Mouse (Mus musculus) left cerebral cortex, adult 18-20 months (tissue): Measurements from ENCODE around the gene Spic. TPM values are rescaled to one million over a fixed set of nuclear protein-coding genes. Genes with fewer than 3 reads are reported as not detected.

Experiments
- DNase-seq, 2 experiments: peaks; one replicate each; pipeline ENCODE4 v3.0.0; 2021 to 2022; ENCODE audit warnings: low spot score in 2 of 2, mixed read lengths in 1 of 2
- total RNA-seq, 2 experiments: library from RNA; stranded (reverse); gene quantifications; 2 replicates each; pipeline ENCODE4 v1.2.3; 2021

Spic gene
- total RNA-seq, 2 experiments from 2014 or later = not detected

GRCm38 (mm10) chr10:88658918-88659317 lies 25.9 kb downstream of the Spic start:
- DNase-seq = no peak

GRCm38 (mm10) chr10:88645448-88645847 lies 39.4 kb downstream of the Spic start:
- DNase-seq = no peak

- no peak for DNase-seq
Observed at GRCm38 (mm10) chr10:88631330-88631953, 53.4 kb downstream of the Spic start.

DNA sequence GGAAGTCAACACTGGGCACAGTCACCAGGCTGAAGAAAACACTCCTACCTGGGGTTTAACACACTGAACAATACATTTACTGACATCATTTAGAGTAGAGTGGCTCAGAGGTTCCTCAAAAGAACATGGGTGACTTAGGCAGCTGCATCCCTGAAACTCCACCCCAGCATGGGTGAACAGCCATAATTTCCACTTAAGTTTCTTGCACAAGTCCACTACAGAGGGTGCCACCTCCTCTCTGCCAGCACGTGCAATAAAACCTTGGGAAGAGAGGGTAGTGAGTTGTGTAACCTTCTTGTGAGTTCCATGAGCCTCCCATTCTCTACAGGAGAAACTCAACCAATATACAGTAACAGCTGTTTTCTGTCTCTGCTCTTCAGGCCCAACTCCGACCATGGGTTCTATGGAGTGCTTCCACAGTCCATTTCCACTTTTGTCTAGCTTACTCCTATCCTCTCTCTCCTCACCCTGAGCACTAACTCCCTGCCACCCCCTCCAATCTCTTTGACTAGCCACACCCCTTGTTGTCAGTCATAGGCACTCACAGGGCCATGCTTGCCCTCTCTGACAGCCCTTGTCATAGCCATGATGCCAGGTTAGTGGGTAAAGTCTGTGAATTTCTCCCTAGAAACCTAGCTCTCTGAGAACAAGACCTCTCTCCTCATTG lies 54.0 kb downstream of the Spic start:
- DNase-seq = no peak

DNA sequence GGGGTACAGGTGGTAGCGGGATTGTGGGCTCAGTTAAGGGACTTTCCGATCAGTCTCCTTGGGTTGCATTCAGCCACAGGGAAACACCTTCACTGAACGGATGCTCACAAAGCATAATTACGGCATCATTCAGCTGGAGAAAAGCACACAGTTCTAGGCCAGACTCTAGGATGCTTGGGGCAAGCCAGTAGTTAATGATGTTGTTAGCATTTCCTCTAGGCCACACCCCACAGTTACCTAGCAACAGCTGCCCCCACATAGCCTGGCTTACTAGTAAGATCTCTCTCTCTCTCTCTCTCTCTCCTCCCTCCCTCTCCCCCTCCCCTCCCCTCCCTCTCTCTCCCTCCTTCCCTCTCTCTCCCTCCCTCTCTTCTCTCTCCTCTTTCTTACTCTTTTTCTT lies 57.8 kb downstream of the Spic start:
- DNase-seq = no peak

GRCm38 (mm10) chr10:88626176-88626575 lies 58.6 kb downstream of the Spic start:
- no peak for DNase-seq

Other genes with a start within 250 kb of the Spic start
- under 1 TPM; 0.58 to 0.70 TPM for gene Sycp3, start 225.4 kb downstream of the Spic start, total RNA-seq
- 10 to 100 TPM; 37.1 to 39.7 TPM for gene Chpt1, start 180.9 kb downstream of the Spic start, total RNA-seq
- gene Mybpc1, start 79.9 kb downstream of the Spic start, total RNA-seq = 1 to 10 TPM; 5.5 to 5.6 TPM
- gene Arl1, start 45.8 kb upstream of the Spic start, total RNA-seq = 100 to 1,000 TPM; 143 to 144 TPM
- 10 to 100 TPM; 18.2 to 18.5 TPM for gene Utp20, start 141.8 kb upstream of the Spic start, total RNA-seq
- gene Slc5a8, start 201.0 kb upstream of the Spic start, total RNA-seq = not detected